8 mouse cellular contexts compared by ENCODE assay signal in genomic region chr16:97996616-97997382, GRCm38 (mm10). TPM values are rescaled to one million over a fixed set of nuclear protein-coding genes. Genes with fewer than 3 reads are reported as not detected.
DNase-seq lines count a peak whose midpoint lies in the region; ATAC-seq lines count a peak whose summit lies in the region.

Gene B230307C23Rik, plus strand, starts transcription at chr16:97997315.

- H3K4me1 ChIP-seq in heart, embryonic 10.5 days = peaks cover 16% of the 10 kb centered on the region
- H3K4me1 ChIP-seq in kidney, embryonic 15.5 days = peaks cover 16% of the 10 kb centered on the region

- H3K27me3 ChIP-seq in heart, embryonic 10.5 days (ENCODE audit: insufficient read depth, poor library complexity, severe bottlenecking) = no peaks in the 10 kb centered on the region
- no peaks in the 10 kb centered on the region for H3K27me3 ChIP-seq in kidney, embryonic 15.5 days

- peaks cover 14% of the 10 kb centered on the region for H3K36me3 ChIP-seq in heart, embryonic 10.5 days
- H3K36me3 ChIP-seq in kidney, embryonic 15.5 days = peaks cover 10% of the 10 kb centered on the region; the same call in 1 of the 2 replicates

- no peaks in the 10 kb centered on the region for H3K9me3 ChIP-seq in heart, embryonic 10.5 days
- peaks cover 9% of the 10 kb centered on the region for H3K9me3 ChIP-seq in kidney, embryonic 15.5 days (replicated peaks)

- H3K9ac ChIP-seq in kidney, embryonic 15.5 days = peak within 1 kb of the TSS; percentile 50

- peak; percentile 89 to 90 for DNase-seq in B cell, adult 2 months
- peak; percentile 95 for DNase-seq in brain, adult 2 months (ENCODE audit: low read depth, low spot score)
- peak; percentile 96 for DNase-seq in heart, embryonic 10.5 days (ENCODE audit: low spot score)
- peak; percentile 86 for DNase-seq in liver
- peak; percentile 83 to 91 for DNase-seq in spleen, postnatal 4 days (ENCODE audit: low spot score in 2 of 2)

- H3K4me3 ChIP-seq in heart, embryonic 10.5 days = peak within 1 kb of the TSS; percentile 66
- H3K4me3 ChIP-seq in kidney, embryonic 15.5 days (replicated peaks) = peak within 1 kb of the TSS; percentile 60

- H3K4me2 ChIP-seq in kidney, embryonic 15.5 days = peak within 1 kb of the TSS; percentile 71

- peak within 1 kb of the TSS; percentile 86 for H3K27ac ChIP-seq in heart, embryonic 10.5 days
- peak within 1 kb of the TSS; percentile 95 for H3K27ac ChIP-seq in kidney, embryonic 15.5 days

- ATAC-seq in erythroblast, adult 5-6 weeks (replicated peaks; ENCODE audit: low FRiP score, poor library complexity, severe bottlenecking) = peak; percentile 99
- ATAC-seq in kidney, embryonic 15.5 days (replicated peaks; ENCODE audit: low FRiP score) = peak; percentile 99
- peak; percentile 99 for ATAC-seq in monocyte, adult 5-6 weeks (replicated peaks; ENCODE audit: insufficient number of reproducible peaks, low FRiP score, low TSS enrichment, poor library complexity, severe bottlenecking)

- 2% methylated on average over 22 of the region's 22 CpGs for WGBS in heart, embryonic 10.5 days
- WGBS in kidney, embryonic 15.5 days = 4% methylated on average over 22 of the region's 22 CpGs

RNA-seq across cellular contexts. Expression of gene B230307C23Rik, which starts in this region (rescaled TPM):
- 7.5 and 8.5 TPM in 2 replicates for total RNA-seq in erythroblast, adult 5-6 weeks (2015; ENCODE audit: low replicate concordance)
- 6.4 and 16.6 TPM in 2 replicates for total RNA-seq in erythroblast, adult 5-6 weeks (2017; ENCODE audit: low replicate concordance)
- polyA plus RNA-seq in heart, embryonic 10.5 days (2016; fragmentation: Nextera tagmentation; extraction: Ambion mirVana) = 15.3 and 20.1 TPM in 2 replicates
- polyA plus RNA-seq in kidney, embryonic 15.5 days (2015; fragmentation: Nextera tagmentation; extraction: Ambion mirVana) = 23.5 and 27.0 TPM in 2 replicates
- total RNA-seq in monocyte, adult 5-6 weeks (2017) = 31.2 to 95.3 TPM (median 95.2 TPM) in 3 replicates

Comparison
In these comparisons a context has a peak if more than half of its experiments do, and no peak if none do; other contexts are left out.
1. Peak in every context shown above with its lines: DNase-seq, ATAC-seq, H3K4me3 ChIP-seq and H3K27ac ChIP-seq.